In the genomic region with DNA sequence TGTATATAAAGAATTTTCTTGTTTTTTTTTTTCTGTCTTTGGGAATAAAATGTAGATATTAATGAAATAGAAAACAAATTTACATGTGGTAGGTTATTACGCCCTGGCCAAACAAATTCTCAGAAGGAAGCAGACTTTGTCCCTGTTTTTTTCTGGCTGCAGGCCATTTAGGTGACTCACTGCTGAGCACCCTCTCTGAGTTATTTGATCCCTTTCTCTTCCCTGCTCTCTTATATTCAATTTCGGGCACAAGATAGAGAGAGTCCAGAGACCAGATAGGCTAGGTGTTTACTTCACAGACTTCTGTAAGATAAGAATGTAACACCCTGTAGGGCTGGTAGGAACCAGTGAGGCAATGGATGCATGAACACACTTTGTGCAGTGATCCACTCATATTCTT, we compare ENCODE assay signal across 13 mouse cellular contexts. TPM values are rescaled to one million over a fixed set of nuclear protein-coding genes. Genes with fewer than 3 reads are reported as not detected.
DNase-seq lines count a peak whose midpoint lies in the region; ATAC-seq lines count a peak whose summit lies in the region.
"Had no signal": no experiment of that assay in that cellular context is flagged by ENCODE, and none has a peak within 500 bp of the region (broad histone marks: within the 10 kb centered on the region; RNA-seq: fewer than 3 reads in every experiment).

No protein-coding gene starts in this region.

- no peak overlapping the region for H3K4me2 ChIP-seq in kidney, embryonic 15.5 days
- H3K4me2 ChIP-seq in midbrain, embryonic 11.5 days, result no peak overlapping the region
- H3K4me2 ChIP-seq: embryonic facial prominence, embryonic 13.5 days had no signal

- H3K27me3 ChIP-seq in kidney, embryonic 15.5 days, result no peaks in the 10 kb centered on the region
- no peaks in the 10 kb centered on the region for H3K27me3 ChIP-seq in midbrain, embryonic 11.5 days (ENCODE audit: control insufficient read depth, insufficient read depth, low read length)
- H3K27me3 ChIP-seq: embryonic facial prominence, embryonic 13.5 days had no signal

- 61% methylated on average over 2 of the region's 2 CpGs for WGBS in kidney, embryonic 15.5 days
- 93% methylated on average over 2 of the region's 2 CpGs for WGBS in midbrain, embryonic 11.5 days

- ATAC-seq in kidney, embryonic 15.5 days (replicated peaks; ENCODE audit: low FRiP score), result no peak
- ATAC-seq in granulocyte monocyte progenitor cell, adult 5-6 weeks (replicated peaks; ENCODE audit: poor library complexity, severe bottlenecking), result no peak
- ATAC-seq in midbrain, embryonic 11.5 days (ENCODE audit: low FRiP score), result no peak
- ATAC-seq: midbrain, embryonic 16.5 days had no signal

- H3K4me1 ChIP-seq in kidney, embryonic 15.5 days, result peaks cover 11% of the 10 kb centered on the region
- H3K4me1 ChIP-seq in midbrain, embryonic 11.5 days (ENCODE audit: control insufficient read depth, insufficient read depth, low read length), result peaks cover 9% of the 10 kb centered on the region; the same call in 1 of the 2 replicates

- no peak overlapping the region for H3K4me3 ChIP-seq in kidney, embryonic 15.5 days (replicated peaks)
- no peak overlapping the region for H3K4me3 ChIP-seq in midbrain, embryonic 11.5 days (ENCODE audit: low read depth, low read length)
- H3K4me3 ChIP-seq: embryonic facial prominence, embryonic 13.5 days had no signal

- no peak overlapping the region for H3K9ac ChIP-seq in kidney, embryonic 15.5 days
- H3K9ac ChIP-seq in midbrain, embryonic 11.5 days (ENCODE audit: low read length), result no peak overlapping the region
- H3K9ac ChIP-seq: embryonic facial prominence, embryonic 13.5 days had no signal

- no peak overlapping the region for H3K27ac ChIP-seq in kidney, embryonic 15.5 days
- H3K27ac ChIP-seq in midbrain, embryonic 11.5 days (ENCODE audit: low read depth, low read length), result no peak overlapping the region
- H3K27ac ChIP-seq: embryonic facial prominence, embryonic 13.5 days had no signal

- no peaks in the 10 kb centered on the region for H3K9me3 ChIP-seq in kidney, embryonic 15.5 days (replicated peaks)
- H3K9me3 ChIP-seq in midbrain, embryonic 11.5 days (ENCODE audit: control insufficient read depth, low read length), result no peaks in the 10 kb centered on the region
- H3K9me3 ChIP-seq: embryonic facial prominence, embryonic 13.5 days had no signal

- H3K36me3 ChIP-seq in kidney, embryonic 15.5 days, result no peaks in the 10 kb centered on the region
- no peaks in the 10 kb centered on the region for H3K36me3 ChIP-seq in midbrain, embryonic 11.5 days (ENCODE audit: control insufficient read depth, insufficient read depth, low read length)
- H3K36me3 ChIP-seq: embryonic facial prominence, embryonic 13.5 days had no signal

- DNase-seq in kidney, adult 18-20 months, result peak; percentile 46
- DNase-seq in 3T3-L1 (ENCODE audit: low read depth, low spot score), result peak; percentile 78
- DNase-seq in adrenal gland, adult 2 months, result peak; percentile 82
- DNase-seq in cerebellum, postnatal 25 days, result peak; percentile 69 to 83
- DNase-seq in gastrocnemius, postnatal 25 days, result no peak
- DNase-seq in midbrain, embryonic 11.5 days (ENCODE audit: low spot score, missing footprints), result no peak
- DNase-seq: gastrocnemius, postnatal 10 days; heart, postnatal 36 days; lung, adult 2 months had no signal

RNA-seq across cellular contexts. Expression of gene Pak1, which starts 57.2 kb away (rescaled TPM):
- 16.4 and 17.2 TPM in 2 replicates for polyA plus RNA-seq in kidney, embryonic 15.5 days (2015; fragmentation: Nextera tagmentation; extraction: Ambion mirVana)
- total RNA-seq in adrenal gland, adult 2 months (2021), result 10 to 100 TPM; 20.5 to 32.2 TPM
- 19.8 and 21.4 TPM in 2 replicates for polyA plus RNA-seq in adrenal gland, adult 2 months (2012; rRNA removed)
- total RNA-seq in granulocyte monocyte progenitor cell, adult 5-6 weeks (2014; fragmentation: Nextera tagmentation), result 36.4 and 44.3 TPM in 2 replicates
- total RNA-seq in granulocyte monocyte progenitor cell, adult 5-6 weeks (2017), result 52.5 and 56.6 TPM in 2 replicates
- total RNA-seq in gastrocnemius, postnatal 25 days (2021), result 10 to 100 TPM; 20.3 to 27.7 TPM
- polyA plus RNA-seq in midbrain, embryonic 11.5 days (2014; fragmentation: Nextera tagmentation; extraction: Ambion mirVana), result 120 and 125 TPM in 2 replicates

Comparison
In these comparisons a context has a peak if more than half of its experiments do, and no peak if none do; other contexts are left out.
1. DNase-seq: peak in kidney, adult 18-20 months (single experiment), 3T3-L1 (single experiment), adrenal gland, adult 2 months (single experiment) and cerebellum, postnatal 25 days (2 of 2); none in gastrocnemius, postnatal 25 days (single experiment) and midbrain, embryonic 11.5 days (single experiment).